Mouse (Mus musculus) thymus, adult 2 months (tissue): Measurements from ENCODE around the gene Pld5.

Source experiments
- CTCF ChIP-seq: fragments of 200-500 bp; IDR thresholded peaks from 2 replicates; pipeline ENCODE4 v1.5.1; 2012; ENCODE audit warnings: mild to moderate bottlenecking, control low read depth, low read length, moderate library complexity, borderline replicate concordance; ENCODE audit not compliant: control insufficient read depth, poor library complexity, insufficient read depth; ENCODE audit errors: extremely low read depth
- POLR2A ChIP-seq: fragments of 200-500 bp; IDR thresholded peaks from 2 replicates; pipeline ENCODE4 v1.6.1; 2012; ENCODE audit warnings: mild to moderate bottlenecking, low read length, control low read depth, moderate library complexity; ENCODE audit not compliant: control insufficient read depth, poor library complexity, insufficient read depth; ENCODE audit errors: extremely low read depth

GRCm38 (mm10) chr1:176078410-176078809, 196.7 kb downstream of the Pld5 start:
- TF ChIP-seq CTCF (no peak), POLR2A (no peak)
